Mouse (Mus musculus): ENCODE results near the gene Tex2. TPM values are rescaled to one million over a fixed set of nuclear protein-coding genes. Genes with fewer than 3 reads are reported as not detected.

Gene Tex2
- total RNA-seq, 1 experiment = 34.4 TPM

GRCm38 (mm10) chr11:106573476-106574240 lies 39.6 kb downstream of the Tex2 start:
- Histone ChIP-seq H3K4me1 (ENCODE audit: control insufficient read depth in 2 of 2, insufficient read depth in 2 of 2, low read length in 2 of 2, poor library complexity in 1 of 2) (peaks cover 17 to 46% of the 10 kb centered on the region in 2 experiments), H3K9ac (ENCODE audit: insufficient read depth, low read depth, low read length, poor library complexity, severe bottlenecking) (peak overlapping the region; percentile 18; the same call in 1 of the 2 replicates), H3K27ac (ENCODE audit: insufficient read depth, low read depth, low read length, poor library complexity, severe bottlenecking) (peak overlapping the region; percentile 94), H3K36me3 (ENCODE audit: control insufficient read depth, insufficient read depth, low read length, poor library complexity, severe bottlenecking) (no peaks in the 10 kb centered on the region), H3K9me3 (ENCODE audit: control insufficient read depth, insufficient read depth, low read depth, low read length) (no peaks in the 10 kb centered on the region), H3K4me3 (ENCODE audit: insufficient read depth in 1 of 2, low read depth in 1 of 2, low read length in 2 of 2, poor library complexity in 1 of 2, severe bottlenecking in 1 of 2) (no peak overlapping the region)
- in situ Hi-C loops (cut with MboI; ENCODE audit: low sequenced_read_pairs in 2 of 2, unreplicated experiment in 2 of 2) = no loop called here
- peak; percentile 53 for DNase-seq (ENCODE audit: low read depth, low spot score)
- no peak for TF ChIP-seq MAFK (IDR thresholded peaks at IDR 0.05; ENCODE audit: insufficient read depth, low read depth, low read length)
- TF ChIP-seq ZNF384 (IDR thresholded peaks at IDR 0.05; ENCODE audit: low read depth, low read length) = no peak

GRCm38 (mm10) chr11:106572958-106573357 lies 40.3 kb downstream of the Tex2 start:
- peak overlapping the region; percentile 94 for H3K27ac ChIP-seq (ENCODE audit: insufficient read depth, low read depth, low read length, poor library complexity, severe bottlenecking)
- no peak overlapping the region for H3K4me3 ChIP-seq (ENCODE audit: insufficient read depth in 1 of 2, low read depth in 1 of 2, low read length in 2 of 2, poor library complexity in 1 of 2, severe bottlenecking in 1 of 2)
- peaks cover 18 to 53% of the 10 kb centered on the region in 2 experiments for H3K4me1 ChIP-seq (ENCODE audit: control insufficient read depth in 2 of 2, insufficient read depth in 2 of 2, low read length in 2 of 2, poor library complexity in 1 of 2)
- DNase-seq (ENCODE audit: low read depth, low spot score) = no peak
- no peak for TF ChIP-seq CHD2 (IDR thresholded peaks at IDR 0.05; ENCODE audit: low read depth, low read length)
- TF ChIP-seq HCFC1 (IDR thresholded peaks at IDR 0.05; ENCODE audit: borderline replicate concordance, insufficient read depth, low read length) = no peak
- TF ChIP-seq ZC3H11A (IDR thresholded peaks at IDR 0.05; ENCODE audit: borderline replicate concordance, low read depth, low read length) = no peak
- TF ChIP-seq ZNF384 (IDR thresholded peaks at IDR 0.05; ENCODE audit: low read depth, low read length) = no peak
- no peak for TF ChIP-seq MAFK (IDR thresholded peaks at IDR 0.05; ENCODE audit: insufficient read depth, low read depth, low read length)
- no peaks in the 10 kb centered on the region for H3K9me3 ChIP-seq (ENCODE audit: control insufficient read depth, insufficient read depth, low read depth, low read length)
- H3K36me3 ChIP-seq (ENCODE audit: control insufficient read depth, insufficient read depth, low read length, poor library complexity, severe bottlenecking) = peaks cover 1% of the 10 kb centered on the region; the same call in 1 of the 2 replicates
- in situ Hi-C loops (cut with MboI; ENCODE audit: low sequenced_read_pairs in 2 of 2, unreplicated experiment in 2 of 2) = no loop called here
- peak overlapping the region; percentile 18; the same call in 1 of the 2 replicates for H3K9ac ChIP-seq (ENCODE audit: insufficient read depth, low read depth, low read length, poor library complexity, severe bottlenecking)

GRCm38 (mm10) chr11:106572020-106572782 lies 41.0 kb downstream of the Tex2 start:
- no peak overlapping the region for H3K27ac ChIP-seq (ENCODE audit: insufficient read depth, low read depth, low read length, poor library complexity, severe bottlenecking)
- peak overlapping the region; percentile 25; the same call in 1 of the 2 replicates for H3K9ac ChIP-seq (ENCODE audit: insufficient read depth, low read depth, low read length, poor library complexity, severe bottlenecking)
- no peaks in the 10 kb centered on the region for H3K9me3 ChIP-seq (ENCODE audit: control insufficient read depth, insufficient read depth, low read depth, low read length)
- TF ChIP-seq MAFK (IDR thresholded peaks at IDR 0.05; ENCODE audit: insufficient read depth, low read depth, low read length) (no peak), ZC3H11A (IDR thresholded peaks at IDR 0.05; ENCODE audit: borderline replicate concordance, low read depth, low read length) (no peak), HCFC1 (IDR thresholded peaks at IDR 0.05; ENCODE audit: borderline replicate concordance, insufficient read depth, low read length) (no peak), CHD2 (IDR thresholded peaks at IDR 0.05; ENCODE audit: low read depth, low read length) (no peak), ZNF384 (IDR thresholded peaks at IDR 0.05; ENCODE audit: low read depth, low read length) (no peak)
- H3K4me3 ChIP-seq (ENCODE audit: insufficient read depth in 1 of 2, low read depth in 1 of 2, low read length in 2 of 2, poor library complexity in 1 of 2, severe bottlenecking in 1 of 2) = no peak overlapping the region
- H3K36me3 ChIP-seq (ENCODE audit: control insufficient read depth, insufficient read depth, low read length, poor library complexity, severe bottlenecking) = peaks cover 9% of the 10 kb centered on the region; the same call in 1 of the 2 replicates
- peaks cover 18 to 58% of the 10 kb centered on the region in 2 experiments for H3K4me1 ChIP-seq (ENCODE audit: control insufficient read depth in 2 of 2, insufficient read depth in 2 of 2, low read length in 2 of 2, poor library complexity in 1 of 2)
- in situ Hi-C loops (cut with MboI; ENCODE audit: low sequenced_read_pairs in 2 of 2, unreplicated experiment in 2 of 2) = no loop called here
- no peak for DNase-seq (ENCODE audit: low read depth, low spot score)

GRCm38 (mm10) chr11:106571026-106571983 lies 41.9 kb downstream of the Tex2 start:
- Histone ChIP-seq H3K4me3 (ENCODE audit: insufficient read depth in 1 of 2, low read depth in 1 of 2, low read length in 2 of 2, poor library complexity in 1 of 2, severe bottlenecking in 1 of 2) (no peak overlapping the region), H3K9me3 (ENCODE audit: control insufficient read depth, insufficient read depth, low read depth, low read length) (no peaks in the 10 kb centered on the region), H3K36me3 (ENCODE audit: control insufficient read depth, insufficient read depth, low read length, poor library complexity, severe bottlenecking) (peaks cover 14% of the 10 kb centered on the region; the same call in 1 of the 2 replicates), H3K27ac (ENCODE audit: insufficient read depth, low read depth, low read length, poor library complexity, severe bottlenecking) (no peak overlapping the region), H3K4me1 (ENCODE audit: control insufficient read depth in 2 of 2, insufficient read depth in 2 of 2, low read length in 2 of 2, poor library complexity in 1 of 2) (peaks cover 18 to 57% of the 10 kb centered on the region in 2 experiments), H3K9ac (ENCODE audit: insufficient read depth, low read depth, low read length, poor library complexity, severe bottlenecking) (0 out of 2 replicates have a peak overlapping the region, but pooled peaks have one; percentile 25)
- no peak for DNase-seq (ENCODE audit: low read depth, low spot score)
- no peak for TF ChIP-seq ZC3H11A (IDR thresholded peaks at IDR 0.05; ENCODE audit: borderline replicate concordance, low read depth, low read length)
- TF ChIP-seq CHD2 (IDR thresholded peaks at IDR 0.05; ENCODE audit: low read depth, low read length) = no peak
- no peak for TF ChIP-seq HCFC1 (IDR thresholded peaks at IDR 0.05; ENCODE audit: borderline replicate concordance, insufficient read depth, low read length)
- TF ChIP-seq MAFK (IDR thresholded peaks at IDR 0.05; ENCODE audit: insufficient read depth, low read depth, low read length) = no peak
- no peak for TF ChIP-seq ZNF384 (IDR thresholded peaks at IDR 0.05; ENCODE audit: low read depth, low read length)
- in situ Hi-C loops (cut with MboI; ENCODE audit: low sequenced_read_pairs in 2 of 2, unreplicated experiment in 2 of 2) = no loop called here
